Mouse (Mus musculus): ENCODE measurements around the gene Tnfaip8l3.

Gene Tnfaip8l3

GRCm38 (mm10) chr9:53990921-53991320, 77.3 kb downstream of the Tnfaip8l3 start:
- DNase-seq (ENCODE audit: low spot score in 2 of 2), result peak; percentile 30 to 56

- peak; percentile 40 to 78 for DNase-seq (ENCODE audit: low spot score in 2 of 2)
Observed at GRCm38 (mm10) chr9:53986972-53987371, 81.2 kb downstream of the Tnfaip8l3 start.

DNA sequence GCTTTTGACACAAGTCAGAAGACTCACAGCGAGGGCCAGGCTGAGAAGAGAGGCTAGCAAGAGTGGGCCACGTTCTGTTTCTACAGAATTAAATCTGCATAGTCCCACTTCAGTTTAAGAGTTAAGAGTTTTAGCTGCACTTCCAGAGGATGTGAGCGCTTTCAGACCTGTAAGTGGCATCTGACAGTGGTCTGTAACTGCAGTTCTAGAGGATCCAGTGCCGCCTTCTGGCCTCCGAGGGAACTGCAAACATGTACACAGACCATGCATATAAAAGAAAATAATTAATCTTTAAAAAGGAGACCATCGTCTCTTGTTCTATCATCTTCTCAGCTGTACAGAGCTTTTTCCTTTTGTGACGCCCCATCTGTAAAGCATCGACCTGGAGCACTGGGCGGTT, 83.3 kb downstream of the Tnfaip8l3 start:
- peak in 1 of 2 experiments; percentile 50 for DNase-seq (ENCODE audit: low spot score in 2 of 2)

DNA sequence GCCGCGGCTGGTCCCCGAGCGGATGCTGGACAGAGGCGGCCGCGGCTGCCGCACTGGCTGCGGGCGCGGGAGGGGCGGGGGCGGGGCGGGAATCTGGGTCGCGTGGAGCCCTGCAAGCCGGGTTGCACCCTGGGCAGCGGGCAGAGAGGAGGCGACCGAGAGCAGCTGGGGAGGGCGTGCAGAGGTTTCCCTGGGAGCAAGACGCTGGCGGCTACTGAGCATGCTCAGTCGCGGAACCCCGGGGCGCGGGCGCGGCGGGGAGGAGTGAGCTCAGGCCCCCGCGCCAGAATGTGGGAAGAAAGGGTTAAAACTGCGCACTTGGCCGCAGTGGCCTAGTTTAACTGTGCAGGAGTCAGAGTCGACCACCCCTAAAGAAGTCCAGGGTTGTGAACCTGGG, 93.1 kb downstream of the Tnfaip8l3 start, which contains the start of gene Elmod1:
TSS of gene Elmod1 (minus strand) at position 180 of the 397 bp plus-strand sequence.
- DNase-seq (ENCODE audit: low spot score in 2 of 2), result peak; percentile 77 to 80

GRCm38 (mm10) chr9:53974328-53975121, 93.7 kb downstream of the Tnfaip8l3 start:
- DNase-seq (ENCODE audit: low spot score in 2 of 2), result peak; percentile 47 to 48

- peak in 1 of 2 experiments; percentile 29 for DNase-seq (ENCODE audit: low spot score in 2 of 2)
Observed at GRCm38 (mm10) chr9:53973929-53974327, 94.3 kb downstream of the Tnfaip8l3 start.

Data from right cerebral cortex, adult 2 months (tissue).